Mouse (Mus musculus) lung, postnatal 4 days (tissue): ENCODE results near the gene Gm11042.

Experiments used
- DNase-seq, 2 experiments: peaks; one replicate each; pipeline ENCODE4 v3.0.0; 2021

Gene Gm11042

DNA sequence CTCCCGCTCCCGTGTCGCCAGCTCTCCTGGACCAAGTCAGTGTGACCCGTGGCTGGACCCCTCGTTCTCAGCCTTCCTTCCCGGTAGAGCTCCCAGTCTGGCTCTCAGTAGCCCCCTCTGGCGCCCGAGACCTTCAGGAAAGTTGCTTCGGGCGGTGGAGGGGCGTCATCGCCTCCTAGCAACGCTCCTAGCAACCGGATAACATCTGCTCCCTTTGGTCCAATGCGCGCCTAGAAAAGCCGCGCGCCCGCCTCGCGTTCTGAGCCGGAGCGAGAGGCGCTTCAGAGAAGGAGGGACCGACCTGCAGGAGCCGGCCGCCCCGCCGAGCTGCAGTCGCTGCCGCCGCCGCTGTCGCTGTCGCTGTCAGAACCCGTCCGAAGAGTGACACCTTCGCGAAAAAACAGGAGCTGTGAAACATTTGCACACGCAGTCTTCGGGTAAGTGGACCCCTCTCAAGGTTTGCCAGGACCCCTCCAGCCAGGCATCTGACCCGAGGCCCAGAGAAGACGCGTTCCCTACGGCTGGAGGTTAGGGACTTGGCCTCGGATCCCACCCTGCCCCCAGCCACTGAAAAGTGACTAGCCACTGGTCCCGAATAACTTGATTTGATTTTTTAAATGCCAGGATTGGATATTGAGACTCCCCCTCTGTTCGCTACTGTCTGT is 32.0 kb downstream of the Gm11042 start:
- peak; percentile 73 to 79 for DNase-seq

DNA sequence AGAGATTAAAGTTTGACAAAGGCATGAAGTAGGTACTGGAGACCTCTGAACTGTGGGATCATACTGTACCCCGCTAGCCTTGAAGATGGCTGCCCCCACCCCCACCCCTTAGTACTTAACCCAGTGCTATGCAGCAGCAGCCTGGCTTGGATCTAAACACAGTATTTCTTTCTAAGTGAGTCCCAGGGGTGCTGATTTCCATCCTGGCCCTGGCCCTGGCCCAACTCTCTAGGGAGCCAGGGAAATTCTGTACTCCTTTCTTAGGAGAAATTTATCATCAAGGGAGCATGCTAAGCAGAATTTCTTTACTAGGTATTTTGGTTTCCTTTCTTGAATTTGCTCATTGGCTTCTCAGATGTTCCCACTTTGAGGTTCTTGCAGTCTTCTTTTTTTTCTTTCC is 33.3 kb downstream of the Gm11042 start:
- DNase-seq: no peak

- DNase-seq: no peak
Observed at GRCm38 (mm10) chr12:74281403-74281802, 34.8 kb downstream of the Gm11042 start.

DNA sequence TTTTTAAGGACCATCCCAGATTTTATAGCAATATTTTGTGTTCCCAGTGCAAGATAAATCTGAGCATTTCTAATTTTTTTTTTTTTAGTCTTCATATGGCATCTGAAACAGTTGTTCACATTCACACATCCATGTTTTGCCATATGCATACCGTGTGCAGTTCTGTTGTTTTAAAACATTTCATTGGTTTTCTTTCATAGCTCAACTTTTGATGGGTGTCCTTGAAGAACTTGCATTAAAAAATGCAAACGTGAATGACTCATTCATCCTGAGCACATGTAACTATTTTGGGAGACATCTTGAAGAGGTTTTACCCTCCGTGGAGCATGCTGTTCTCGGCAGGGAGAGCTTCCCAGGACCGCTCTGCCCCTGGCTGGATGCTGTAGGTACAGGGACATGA is 38.9 kb downstream of the Gm11042 start:
- DNase-seq: no peak

DNA sequence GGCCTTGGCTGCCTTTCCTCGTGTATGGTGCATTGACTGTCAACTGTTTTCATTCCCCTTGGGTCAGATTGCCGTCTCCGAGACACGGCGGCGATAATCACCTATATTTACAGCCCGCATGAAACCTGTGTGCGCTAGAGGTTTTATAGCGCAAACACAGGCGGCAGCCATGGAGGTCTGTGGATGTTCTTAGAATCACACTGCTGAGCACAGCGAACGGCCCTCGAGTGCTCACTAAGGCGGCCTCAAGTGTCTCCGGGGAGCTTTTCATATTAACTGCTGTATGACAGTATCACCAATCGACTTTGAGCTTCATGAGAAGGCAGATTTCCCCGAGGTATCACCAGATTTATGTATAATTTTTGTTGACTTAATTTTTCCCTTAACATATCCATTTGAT is 43.6 kb downstream of the Gm11042 start:
- no peak for DNase-seq

GRCm38 (mm10) chr12:74268644-74269285 is 47.4 kb downstream of the Gm11042 start:
- DNase-seq: no peak

- no peak for DNase-seq
Observed at GRCm38 (mm10) chr12:74267049-74267448, 49.1 kb downstream of the Gm11042 start.
